Mouse (Mus musculus): Measurements from ENCODE around the gene Magohb.

Gene Magohb

DNA sequence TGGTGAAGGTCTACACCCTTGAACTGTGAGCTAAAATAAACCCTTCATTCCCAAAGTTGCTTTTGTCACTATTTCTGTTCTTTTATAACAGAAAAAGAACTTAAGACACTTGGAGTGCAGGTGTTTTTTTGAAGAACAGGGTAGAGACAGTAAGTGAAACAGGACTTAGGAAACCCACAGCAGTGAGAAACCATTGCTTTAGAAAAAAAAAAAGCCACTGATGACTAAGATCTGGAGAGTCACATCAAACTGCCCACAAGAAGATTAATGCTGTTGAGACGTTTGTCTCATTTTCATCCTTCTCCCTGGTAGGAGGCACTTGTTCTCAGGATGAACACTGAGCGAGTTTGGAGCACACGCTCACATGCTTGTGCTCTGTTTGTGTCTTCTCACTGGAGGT lies 31.0 kb downstream of the Magohb start:
- no peak for DNase-seq

GRCm38 (mm10) chr6:131247206-131247605 lies 45.8 kb downstream of the Magohb start, which contains the start of gene Klra2:
Gene Klra2, minus strand, starts transcription at chr6:131247362.
- no peak for DNase-seq

DNA sequence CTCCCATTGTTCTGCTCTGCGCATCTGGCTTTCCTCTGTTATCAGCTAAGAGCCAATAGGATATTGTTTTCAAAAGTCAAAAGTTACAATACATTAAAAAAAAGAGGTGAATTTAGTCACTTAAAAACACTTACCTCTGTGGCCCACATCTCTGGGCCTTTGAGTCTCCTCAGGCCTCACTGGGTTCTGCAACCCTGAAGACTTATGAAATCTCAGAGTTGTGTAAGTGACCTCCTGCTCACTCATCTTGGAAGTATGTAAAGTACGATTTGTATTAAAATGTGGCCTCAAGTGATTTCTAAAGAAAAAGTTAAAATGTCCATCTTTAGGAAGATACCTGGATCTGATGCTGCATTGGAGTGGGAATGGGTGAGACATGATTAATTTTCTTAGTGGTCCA lies 48.0 kb downstream of the Magohb start:
- no peak for DNase-seq
